Mouse (Mus musculus) midbrain, embryonic 11.5 days (tissue): ENCODE results near the gene Myo9a. TPM values are rescaled to one million over a fixed set of nuclear protein-coding genes. Genes with fewer than 3 reads are reported as not detected.
"Not testable (repeated sequence)": the region's sequence is repeated elsewhere in the genome, so short reads cannot be mapped to it uniquely, and the experiment has no call there.

ENCODE experiments used
- ATAC-seq: fragments of 200-750 bp; cut with Nextera tagmentation; 2 replicates; pipeline ENCODE4 v1.8.0; 2017; ENCODE audit warnings: moderate TSS enrichment, moderate library complexity; ENCODE audit not compliant: low FRiP score
- DNase-seq: peaks from one replicate; pipeline ENCODE4 v3.0.0; 2015; ENCODE audit warnings: low spot score; ENCODE audit errors: missing footprints
- H3K27ac ChIP-seq: fragments of 300-500 bp; sonication (generic); 2 replicates; pipeline ENCODE4 v1.5.1; 2014; ENCODE audit warnings: low read depth, low read length
- H3K27me3 ChIP-seq: fragments of 300-500 bp; sonication (generic); 2 replicates; pipeline ENCODE4 v1.6.1; 2014; ENCODE audit warnings: mild to moderate bottlenecking, low read length, moderate library complexity, mixed read lengths; ENCODE audit not compliant: control insufficient read depth, insufficient read depth
- H3K36me3 ChIP-seq: fragments of 300-500 bp; sonication (generic); 2 replicates; pipeline ENCODE4 v1.6.1; 2014; ENCODE audit warnings: mild to moderate bottlenecking, low read length, moderate library complexity, mixed read lengths; ENCODE audit not compliant: control insufficient read depth, insufficient read depth
- H3K4me1 ChIP-seq: fragments of 300-500 bp; sonication (generic); 2 replicates; pipeline ENCODE4 v1.6.1; 2014; ENCODE audit warnings: low read length; ENCODE audit not compliant: control insufficient read depth, insufficient read depth
- H3K4me2 ChIP-seq: fragments of 300-500 bp; sonication (generic); 2 replicates; pipeline ENCODE4 v1.6.1; 2014; ENCODE audit warnings: mild to moderate bottlenecking, moderate library complexity
- H3K4me3 ChIP-seq: fragments of 300-500 bp; sonication (generic); 2 replicates; pipeline ENCODE4 v1.5.1; 2014; ENCODE audit warnings: low read depth, low read length
- H3K9ac ChIP-seq: fragments of 300-500 bp; sonication (generic); 2 replicates; pipeline ENCODE4 v1.6.1; 2014; ENCODE audit warnings: low read length
- H3K9me3 ChIP-seq: fragments of 300-500 bp; sonication (generic); 2 replicates; pipeline ENCODE4 v1.6.1; 2016; ENCODE audit warnings: low read length; ENCODE audit not compliant: control insufficient read depth
- WGBS: fragments of 180-500 bp; shearing (Covaris S2); extraction: QIAGEN DNeasy Blood & Tissue Kit; methylation state at CpG from one replicate; pipeline ENCODE4 v1.1.7; 2014; 5-methylcytosine and 5-hydroxymethylcytosine counted together
- polyA plus RNA-seq: library from polyadenylated mRNA; unstranded; fragments of >200 nt; fragmentation: Nextera tagmentation; extraction: Ambion mirVana; gene quantifications from 2 replicates; pipeline ENCODE4 v1.2.1, GENCODE M21; 2014

Myo9a gene
- polyA plus RNA-seq, 1 experiment from 2014 or later = 20.0 TPM

GRCm38 (mm10) chr9:59806046-59806774, 55.5 kb downstream of the Myo9a start:
- not testable (repeated sequence) for H3K9me3 ChIP-seq, H3K4me3 ChIP-seq, H3K4me2 ChIP-seq, DNase-seq, H3K36me3 ChIP-seq, H3K9ac ChIP-seq, H3K27me3 ChIP-seq, H3K27ac ChIP-seq, ATAC-seq, H3K4me1 ChIP-seq
- 90% methylated on average over 3 of the region's 3 CpGs for WGBS

DNA sequence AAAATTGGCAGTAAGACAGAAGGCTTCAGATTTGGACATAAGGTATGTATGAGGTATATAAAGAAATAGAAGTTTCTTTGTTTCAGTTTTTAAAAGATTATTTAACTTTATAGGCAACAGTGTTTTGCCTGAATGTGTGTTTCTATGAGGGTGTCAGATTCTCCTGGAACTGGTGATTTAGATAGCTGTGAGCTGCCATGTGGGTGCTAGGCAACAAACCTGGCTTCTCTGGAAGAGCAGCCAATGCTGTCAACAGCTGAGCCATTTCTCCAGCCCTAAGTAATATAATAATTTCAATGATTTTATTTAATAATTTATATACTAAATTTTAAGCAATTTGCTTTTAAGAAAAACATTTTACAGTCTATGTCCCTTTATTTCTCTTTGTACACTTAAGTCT, 133.9 kb downstream of the Myo9a start:
- ATAC-seq (no peak), DNase-seq (no peak)
- H3K36me3 ChIP-seq = no peaks in the 10 kb centered on the region; the same call in 1 of the 2 replicates
- no peaks in the 10 kb centered on the region for H3K9me3 ChIP-seq
- no peaks in the 10 kb centered on the region for H3K27me3 ChIP-seq
- no peaks in the 10 kb centered on the region for H3K4me1 ChIP-seq
- H3K4me2 ChIP-seq = no peak overlapping the region
- no peak overlapping the region for H3K27ac ChIP-seq
- no peak overlapping the region for H3K4me3 ChIP-seq
- H3K9ac ChIP-seq = no peak overlapping the region

GRCm38 (mm10) chr9:59903382-59903781, 152.7 kb downstream of the Myo9a start:
- DNase-seq = no peak
- no peak overlapping the region for H3K9ac ChIP-seq
- no peaks in the 10 kb centered on the region for H3K4me1 ChIP-seq
- no peak for ATAC-seq
- no peaks in the 10 kb centered on the region for H3K27me3 ChIP-seq
- H3K4me3 ChIP-seq = no peak overlapping the region
- 91% methylated on average over 1 of the region's 1 CpGs for WGBS
- no peaks in the 10 kb centered on the region for H3K9me3 ChIP-seq
- H3K27ac ChIP-seq = no peak overlapping the region
- no peaks in the 10 kb centered on the region for H3K36me3 ChIP-seq
- H3K4me2 ChIP-seq = no peak overlapping the region

- WGBS = 91% methylated on average over 1 of the region's 1 CpGs
- no peaks in the 10 kb centered on the region for H3K9me3 ChIP-seq
- ATAC-seq (no peak), DNase-seq (peak; percentile 31)
- no peaks in the 10 kb centered on the region for H3K4me1 ChIP-seq
- H3K27ac ChIP-seq = no peak overlapping the region
- H3K27me3 ChIP-seq = no peaks in the 10 kb centered on the region
- no peak overlapping the region for H3K9ac ChIP-seq
- H3K4me2 ChIP-seq = no peak overlapping the region
- H3K36me3 ChIP-seq = no peaks in the 10 kb centered on the region
- H3K4me3 ChIP-seq = no peak overlapping the region
Observed at GRCm38 (mm10) chr9:59914761-59915160, 164.1 kb downstream of the Myo9a start.

GRCm38 (mm10) chr9:59930248-59930647, 179.6 kb downstream of the Myo9a start:
- Histone ChIP-seq H3K36me3 (no peaks in the 10 kb centered on the region), H3K27ac (no peak overlapping the region), H3K4me3 (no peak overlapping the region), H3K9me3 (no peaks in the 10 kb centered on the region), H3K27me3 (no peaks in the 10 kb centered on the region), H3K4me1 (no peaks in the 10 kb centered on the region), H3K4me2 (no peak overlapping the region), H3K9ac (no peak overlapping the region)
- 79% methylated on average over 3 of the region's 3 CpGs for WGBS
- DNase-seq (peak; percentile 68), ATAC-seq (no peak)

DNA sequence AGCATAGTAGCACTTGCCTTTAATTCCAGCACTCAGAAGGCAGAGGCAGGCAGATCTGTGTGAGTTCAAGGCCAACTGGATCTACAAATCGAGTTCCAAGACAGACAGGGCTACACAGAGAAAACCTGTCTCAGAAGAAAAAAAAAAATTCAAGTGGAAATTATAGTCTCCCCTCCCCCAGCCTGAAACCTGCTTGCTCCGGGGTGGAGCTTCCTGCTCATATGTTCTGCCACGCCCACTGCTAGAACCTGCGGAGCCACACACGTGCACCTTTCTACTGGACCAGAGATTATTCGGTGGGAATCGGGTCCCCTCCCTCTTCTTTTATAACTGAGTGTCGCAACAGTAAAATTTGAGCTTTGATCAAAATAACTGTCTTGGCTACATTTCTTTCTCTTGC, 185.2 kb downstream of the Myo9a start:
- ATAC-seq, H3K36me3 ChIP-seq, H3K9me3 ChIP-seq, H3K27me3 ChIP-seq, DNase-seq, H3K4me1 ChIP-seq, H3K4me3 ChIP-seq, H3K9ac ChIP-seq, H3K27ac ChIP-seq, H3K4me2 ChIP-seq: not testable (repeated sequence)
- 86% methylated on average over 8 of the region's 8 CpGs for WGBS

- Histone ChIP-seq H3K4me2 (no peak overlapping the region), H3K36me3 (no peaks in the 10 kb centered on the region), H3K4me1 (no peaks in the 10 kb centered on the region), H3K4me3 (no peak overlapping the region), H3K27me3 (no peaks in the 10 kb centered on the region), H3K9me3 (no peaks in the 10 kb centered on the region), H3K9ac (no peak overlapping the region), H3K27ac (no peak overlapping the region)
- DNase-seq (peak; percentile 56), ATAC-seq (no peak)
- 88% methylated on average over 8 of the region's 8 CpGs for WGBS
Observed at GRCm38 (mm10) chr9:59938529-59938928, 187.8 kb downstream of the Myo9a start.

DNA sequence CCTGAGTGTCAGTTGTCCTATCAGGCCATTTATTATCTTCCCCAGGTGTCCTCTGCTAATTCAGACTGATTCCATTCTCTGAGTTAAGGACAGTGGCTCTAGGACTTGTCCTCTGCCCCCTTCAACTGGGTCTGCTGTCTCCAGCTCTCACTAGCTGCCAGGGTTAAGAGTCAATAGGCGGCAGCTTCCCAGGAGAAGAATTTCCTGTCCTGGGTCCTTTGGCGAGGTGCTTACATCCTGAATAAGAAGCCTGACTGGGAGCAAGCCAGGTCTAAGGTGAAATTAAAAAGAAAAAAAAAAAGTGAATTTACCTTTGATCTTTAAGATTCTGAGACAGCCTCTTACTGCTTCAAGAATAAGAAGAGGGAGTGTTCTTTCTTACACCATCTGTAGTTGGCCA, 189.0 kb downstream of the Myo9a start:
- Histone ChIP-seq H3K27ac (no peak overlapping the region), H3K27me3 (no peaks in the 10 kb centered on the region), H3K4me3 (no peak overlapping the region), H3K9me3 (no peaks in the 10 kb centered on the region), H3K4me1 (no peaks in the 10 kb centered on the region), H3K9ac (no peak overlapping the region), H3K4me2 (no peak overlapping the region), H3K36me3 (no peaks in the 10 kb centered on the region)
- WGBS = 80% methylated on average over 2 of the region's 2 CpGs
- DNase-seq (peak; percentile 70), ATAC-seq (no peak)

DNA sequence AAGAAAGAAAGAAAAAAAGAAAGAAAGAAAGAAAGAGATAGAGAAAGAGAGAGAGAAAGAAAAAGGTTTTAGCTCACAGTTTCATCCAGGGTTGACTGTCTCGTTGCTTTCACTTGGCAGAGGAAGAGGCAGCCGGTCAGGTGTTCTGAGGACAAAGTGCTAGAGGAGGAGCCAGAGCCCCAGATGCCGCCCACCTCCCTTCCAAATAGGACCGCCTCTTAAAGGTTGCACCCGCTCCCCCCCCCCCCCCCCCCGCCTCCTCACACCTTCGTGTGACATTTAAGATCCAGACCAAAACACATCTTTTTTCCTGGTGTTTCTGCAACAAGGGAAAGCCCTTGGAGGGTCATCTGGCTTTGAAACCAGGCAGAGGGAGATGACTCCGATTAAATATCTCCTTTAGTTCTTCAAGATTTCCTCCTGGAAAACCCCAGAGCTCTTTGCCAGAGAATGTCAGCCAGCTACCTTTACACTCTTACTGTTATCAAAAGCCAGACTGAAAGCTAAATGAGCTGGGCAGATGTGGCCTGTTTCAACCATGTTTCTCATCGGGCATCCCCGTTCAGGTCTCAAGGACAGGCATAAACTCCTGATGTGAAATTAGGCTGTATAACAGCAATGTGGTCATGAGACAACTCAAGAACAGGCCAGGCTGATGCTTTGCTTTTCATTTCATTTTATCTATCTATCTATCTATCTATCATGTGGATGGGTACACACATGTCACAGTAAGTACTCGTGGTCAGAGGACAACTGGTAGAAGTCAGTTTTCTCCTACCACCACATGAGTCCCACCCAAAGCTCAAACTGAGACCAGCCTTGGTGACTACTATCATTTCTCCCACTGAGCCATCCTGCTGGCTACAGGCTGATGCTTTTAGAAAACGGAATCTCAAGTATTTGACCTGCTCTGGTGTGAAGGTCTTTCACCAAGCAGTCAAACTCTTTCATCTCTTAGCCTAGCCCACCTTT, 190.5 kb downstream of the Myo9a start:
- 90% methylated on average over 10 of the region's 12 CpGs for WGBS

More for the DNA sequence above, 190.5 kb downstream of the Myo9a start:
- Histone ChIP-seq H3K27ac (no peak overlapping the region), H3K4me2 (no peak overlapping the region), H3K4me3 (no peak overlapping the region), H3K36me3 (no peaks in the 10 kb centered on the region), H3K4me1 (no peaks in the 10 kb centered on the region), H3K27me3 (no peaks in the 10 kb centered on the region), H3K9me3 (no peaks in the 10 kb centered on the region), H3K9ac (no peak overlapping the region)
- no peak for ATAC-seq
- peak; percentile 66 for DNase-seq
